Mouse (Mus musculus): ENCODE measurements around the gene Pafah1b1. TPM values are rescaled to one million over a fixed set of nuclear protein-coding genes. Genes with fewer than 3 reads are reported as not detected.

Gene Pafah1b1
- polyA plus RNA-seq, 1 experiment = 53.4 TPM

DNA sequence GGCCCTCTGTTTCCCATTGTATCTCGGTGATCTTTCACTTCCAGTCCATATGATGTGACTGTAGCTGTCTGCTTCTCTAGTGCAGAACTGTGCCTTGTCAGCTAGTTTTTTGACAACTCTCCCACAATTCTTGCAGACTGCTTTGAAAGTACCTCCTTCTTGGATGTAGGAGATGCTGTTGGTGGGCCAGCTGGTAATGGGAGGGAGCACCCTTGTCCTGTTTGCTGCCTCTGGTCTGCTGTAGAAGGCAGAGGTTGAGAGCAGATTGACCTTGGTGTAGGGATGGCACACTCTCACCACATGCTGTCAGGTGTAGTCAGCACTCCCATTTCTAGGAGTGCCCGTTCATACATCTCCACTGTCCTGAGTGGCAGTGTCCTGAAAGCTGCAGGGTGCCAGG lies 55.5 kb downstream of the Pafah1b1 start:
- no peak for TF ChIP-seq POLR2A (IDR thresholded peaks at IDR 0.05; ENCODE audit: control insufficient read depth, low read depth, low read length)
- no peak for TF ChIP-seq CTCF (IDR thresholded peaks at IDR 0.05; ENCODE audit: control insufficient read depth, insufficient read depth, insufficient replicate concordance, low read depth, low read length)
- peaks cover 2% of the 10 kb centered on the region for H3K36me3 ChIP-seq (ENCODE audit: control insufficient read depth, insufficient read depth, low read length)

DNA sequence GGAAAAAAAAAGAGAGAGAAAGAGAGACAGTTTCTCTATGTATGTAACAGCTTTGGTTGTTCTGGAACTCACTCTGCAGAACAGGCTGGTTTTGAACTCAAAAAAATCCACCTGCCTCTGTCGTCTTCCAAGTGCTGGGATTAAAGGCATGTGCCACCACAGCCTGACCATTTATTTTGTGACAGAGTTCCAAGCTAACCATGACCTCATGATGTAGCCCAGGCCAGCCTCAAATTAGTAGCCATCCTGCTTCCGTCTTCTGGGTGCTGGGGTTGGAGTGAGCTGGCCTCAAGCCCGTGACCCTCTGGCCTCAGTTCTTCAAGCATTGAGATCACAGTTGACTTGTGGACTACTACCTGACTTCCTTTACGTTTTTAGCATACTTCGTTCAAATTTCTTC lies 56.0 kb downstream of the Pafah1b1 start:
- peaks cover 6% of the 10 kb centered on the region for H3K36me3 ChIP-seq (ENCODE audit: control insufficient read depth, insufficient read depth, low read length)
- no peaks in the 10 kb centered on the region for H3K27me3 ChIP-seq (ENCODE audit: control insufficient read depth, insufficient read depth, low read length)
- no peak for TF ChIP-seq CTCF (IDR thresholded peaks at IDR 0.05; ENCODE audit: control insufficient read depth, insufficient read depth, insufficient replicate concordance, low read depth, low read length)
- TF ChIP-seq POLR2A (IDR thresholded peaks at IDR 0.05; ENCODE audit: control insufficient read depth, low read depth, low read length) = no peak
- H3K4me1 ChIP-seq (ENCODE audit: control insufficient read depth, insufficient read depth, low read length) = no peaks in the 10 kb centered on the region
- no peak overlapping the region for H3K4me3 ChIP-seq (ENCODE audit: control insufficient read depth, low read depth, low read length)
- H3K27ac ChIP-seq (ENCODE audit: control insufficient read depth, insufficient read depth, low read depth, low read length) = no peak overlapping the region

More for the DNA sequence above, 55.5 kb downstream of the Pafah1b1 start:
- Histone ChIP-seq H3K4me3 (ENCODE audit: control insufficient read depth, low read depth, low read length) (no peak overlapping the region), H3K27me3 (ENCODE audit: control insufficient read depth, insufficient read depth, low read length) (no peaks in the 10 kb centered on the region), H3K27ac (ENCODE audit: control insufficient read depth, insufficient read depth, low read depth, low read length) (no peak overlapping the region), H3K4me1 (ENCODE audit: control insufficient read depth, insufficient read depth, low read length) (no peaks in the 10 kb centered on the region)

- TF ChIP-seq POLR2A (IDR thresholded peaks at IDR 0.05; ENCODE audit: control insufficient read depth, low read depth, low read length) = no peak
- no peak for TF ChIP-seq CTCF (IDR thresholded peaks at IDR 0.05; ENCODE audit: control insufficient read depth, insufficient read depth, insufficient replicate concordance, low read depth, low read length)
- no peaks in the 10 kb centered on the region for H3K27me3 ChIP-seq (ENCODE audit: control insufficient read depth, insufficient read depth, low read length)
- H3K27ac ChIP-seq (ENCODE audit: control insufficient read depth, insufficient read depth, low read depth, low read length) = no peak overlapping the region
- H3K4me1 ChIP-seq (ENCODE audit: control insufficient read depth, insufficient read depth, low read length) = no peaks in the 10 kb centered on the region
- peaks cover 6% of the 10 kb centered on the region for H3K36me3 ChIP-seq (ENCODE audit: control insufficient read depth, insufficient read depth, low read length)
- no peak overlapping the region for H3K4me3 ChIP-seq (ENCODE audit: control insufficient read depth, low read depth, low read length)
These were observed 56.9 kb downstream of the Pafah1b1 start for GRCm38 (mm10) chr11:74667582-74668010.

GRCm38 (mm10) chr11:74666776-74667581 lies 57.5 kb downstream of the Pafah1b1 start:
- Histone ChIP-seq H3K36me3 (ENCODE audit: control insufficient read depth, insufficient read depth, low read length) (peaks cover 6% of the 10 kb centered on the region), H3K4me3 (ENCODE audit: control insufficient read depth, low read depth, low read length) (no peak overlapping the region), H3K27me3 (ENCODE audit: control insufficient read depth, insufficient read depth, low read length) (no peaks in the 10 kb centered on the region), H3K4me1 (ENCODE audit: control insufficient read depth, insufficient read depth, low read length) (no peaks in the 10 kb centered on the region), H3K27ac (ENCODE audit: control insufficient read depth, insufficient read depth, low read depth, low read length) (no peak overlapping the region)
- TF ChIP-seq CTCF (IDR thresholded peaks at IDR 0.05; ENCODE audit: control insufficient read depth, insufficient read depth, insufficient replicate concordance, low read depth, low read length) (no peak), POLR2A (IDR thresholded peaks at IDR 0.05; ENCODE audit: control insufficient read depth, low read depth, low read length) (no peak)

- no peak for TF ChIP-seq POLR2A (IDR thresholded peaks at IDR 0.05; ENCODE audit: control insufficient read depth, low read depth, low read length)
- no peak for TF ChIP-seq CTCF (IDR thresholded peaks at IDR 0.05; ENCODE audit: control insufficient read depth, insufficient read depth, insufficient replicate concordance, low read depth, low read length)
- no peak overlapping the region for H3K4me3 ChIP-seq (ENCODE audit: control insufficient read depth, low read depth, low read length)
These were observed 58.2 kb downstream of the Pafah1b1 start for GRCm38 (mm10) chr11:74666284-74666652.

DNA sequence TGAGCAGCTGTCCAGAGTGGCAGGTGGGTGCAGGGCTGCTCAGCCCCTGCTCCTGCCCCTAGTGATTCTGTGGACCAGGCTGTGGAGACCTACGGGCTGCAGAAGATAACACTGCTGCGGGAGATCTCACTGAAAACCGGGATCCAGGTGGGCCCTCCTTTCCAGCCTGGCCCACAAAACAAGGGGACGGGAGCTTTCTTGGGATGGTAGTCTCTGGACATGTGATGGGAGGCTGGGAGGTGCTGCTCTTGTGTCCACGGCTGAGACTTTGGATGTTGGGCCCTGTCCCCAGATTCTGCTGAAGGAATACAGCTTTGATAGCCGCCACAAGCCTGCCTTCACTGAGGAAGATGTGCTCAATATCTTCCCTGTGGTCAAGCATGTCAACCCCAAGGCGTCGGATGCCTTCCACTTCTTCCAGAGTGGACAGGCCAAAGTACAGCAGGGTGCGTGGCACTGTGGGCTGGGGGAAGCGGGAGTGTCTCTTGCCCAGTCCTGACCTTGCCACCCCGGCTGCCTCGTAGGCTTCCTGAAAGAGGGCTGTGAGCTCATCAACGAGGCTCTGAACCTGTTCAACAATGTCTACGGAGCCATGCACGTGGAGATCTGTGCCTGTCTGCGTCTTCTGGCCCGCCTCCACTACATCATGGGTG lies 58.7 kb downstream of the Pafah1b1 start:
- Histone ChIP-seq H3K4me3 (ENCODE audit: control insufficient read depth, low read depth, low read length) (no peak overlapping the region), H3K27me3 (ENCODE audit: control insufficient read depth, insufficient read depth, low read length) (no peaks in the 10 kb centered on the region), H3K27ac (ENCODE audit: control insufficient read depth, insufficient read depth, low read depth, low read length) (no peak overlapping the region), H3K36me3 (ENCODE audit: control insufficient read depth, insufficient read depth, low read length) (peaks cover 6% of the 10 kb centered on the region), H3K4me1 (ENCODE audit: control insufficient read depth, insufficient read depth, low read length) (no peaks in the 10 kb centered on the region)
- TF ChIP-seq POLR2A (IDR thresholded peaks at IDR 0.05; ENCODE audit: control insufficient read depth, low read depth, low read length) (no peak), CTCF (IDR thresholded peaks at IDR 0.05; ENCODE audit: control insufficient read depth, insufficient read depth, insufficient replicate concordance, low read depth, low read length) (no peak)

More at GRCm38 (mm10) chr11:74666284-74666652, 58.2 kb downstream of the Pafah1b1 start:
- no peak overlapping the region for H3K27ac ChIP-seq (ENCODE audit: control insufficient read depth, insufficient read depth, low read depth, low read length)
- no peaks in the 10 kb centered on the region for H3K4me1 ChIP-seq (ENCODE audit: control insufficient read depth, insufficient read depth, low read length)
- no peaks in the 10 kb centered on the region for H3K27me3 ChIP-seq (ENCODE audit: control insufficient read depth, insufficient read depth, low read length)
- peaks cover 6% of the 10 kb centered on the region for H3K36me3 ChIP-seq (ENCODE audit: control insufficient read depth, insufficient read depth, low read length)

GRCm38 (mm10) chr11:74664906-74665305 lies 59.6 kb downstream of the Pafah1b1 start:
- peaks cover 6% of the 10 kb centered on the region for H3K36me3 ChIP-seq (ENCODE audit: control insufficient read depth, insufficient read depth, low read length)

More at GRCm38 (mm10) chr11:74664906-74665305, 59.6 kb downstream of the Pafah1b1 start:
- Histone ChIP-seq H3K27me3 (ENCODE audit: control insufficient read depth, insufficient read depth, low read length) (no peaks in the 10 kb centered on the region), H3K4me1 (ENCODE audit: control insufficient read depth, insufficient read depth, low read length) (no peaks in the 10 kb centered on the region), H3K4me3 (ENCODE audit: control insufficient read depth, low read depth, low read length) (no peak overlapping the region), H3K27ac (ENCODE audit: control insufficient read depth, insufficient read depth, low read depth, low read length) (no peak overlapping the region)
- TF ChIP-seq POLR2A (IDR thresholded peaks at IDR 0.05; ENCODE audit: control insufficient read depth, low read depth, low read length) = no peak
- no peak for TF ChIP-seq CTCF (IDR thresholded peaks at IDR 0.05; ENCODE audit: control insufficient read depth, insufficient read depth, insufficient replicate concordance, low read depth, low read length)

Data from testis, adult 2 months (tissue).